Mouse (Mus musculus): Measurements from ENCODE around the gene Zdhhc18. TPM values are rescaled to one million over a fixed set of nuclear protein-coding genes. Genes with fewer than 3 reads are reported as not detected.

The Zdhhc18 gene
- 39.0 and 55.8 TPM in 2 replicates for total RNA-seq (2012; rRNA removed)

- TF ChIP-seq CHD2 (IDR thresholded peaks at IDR 0.05; ENCODE audit: low read depth, low read length) (no peak), ZC3H11A (IDR thresholded peaks at IDR 0.05; ENCODE audit: borderline replicate concordance, low read depth, low read length) (0 out of 2 replicates have a peak, but pooled peaks have one; percentile 8)
- H3K36me3 ChIP-seq (ENCODE audit: control insufficient read depth, insufficient read depth, low read length, poor library complexity, severe bottlenecking), result no peaks in the 10 kb centered on the region
- H3K27ac ChIP-seq (ENCODE audit: insufficient read depth, low read depth, low read length, poor library complexity, severe bottlenecking), result no peak within 1 kb of the TSS
- H3K4me1 ChIP-seq (ENCODE audit: control insufficient read depth in 2 of 2, insufficient read depth in 2 of 2, low read length in 2 of 2, poor library complexity in 1 of 2), result peaks cover 4 to 9% of the 10 kb centered on the region in 2 experiments; a peak in 1 of 4 replicates
- peak within 1 kb of the TSS; percentile 34 to 53 for H3K4me3 ChIP-seq (ENCODE audit: insufficient read depth in 1 of 2, low read depth in 1 of 2, low read length in 2 of 2, poor library complexity in 1 of 2, severe bottlenecking in 1 of 2)
- peak; percentile 90 for DNase-seq (ENCODE audit: low read depth, low spot score)
- in situ Hi-C loops (cut with MboI; ENCODE audit: low sequenced_read_pairs in 2 of 2, unreplicated experiment in 2 of 2), result no loop called here
- no peaks in the 10 kb centered on the region for H3K9me3 ChIP-seq (ENCODE audit: control insufficient read depth, insufficient read depth, low read depth, low read length)
- H3K9ac ChIP-seq (ENCODE audit: insufficient read depth, low read depth, low read length, poor library complexity, severe bottlenecking), result peak within 1 kb of the TSS; percentile 71; the same call in 1 of the 2 replicates
Observed at GRCm38 (mm10) chr4:133649989-133650699, at the start of gene Zdhhc18. TSS of gene Zdhhc18 (minus strand) at chr4:133650154.

- no peak overlapping the region for H3K4me3 ChIP-seq (ENCODE audit: insufficient read depth in 1 of 2, low read depth in 1 of 2, low read length in 2 of 2, poor library complexity in 1 of 2, severe bottlenecking in 1 of 2)
- no peak overlapping the region for H3K9ac ChIP-seq (ENCODE audit: insufficient read depth, low read depth, low read length, poor library complexity, severe bottlenecking)
- DNase-seq (ENCODE audit: low read depth, low spot score), result no peak
- TF ChIP-seq ZNF384 (IDR thresholded peaks at IDR 0.05; ENCODE audit: low read depth, low read length), result no peak
- no peak for TF ChIP-seq MAFK (IDR thresholded peaks at IDR 0.05; ENCODE audit: insufficient read depth, low read depth, low read length)
- TF ChIP-seq CHD2 (IDR thresholded peaks at IDR 0.05; ENCODE audit: low read depth, low read length), result no peak
- no peak for TF ChIP-seq ZC3H11A (IDR thresholded peaks at IDR 0.05; ENCODE audit: borderline replicate concordance, low read depth, low read length)
- no peak for TF ChIP-seq HCFC1 (IDR thresholded peaks at IDR 0.05; ENCODE audit: borderline replicate concordance, insufficient read depth, low read length)
- in situ Hi-C loops (cut with MboI; ENCODE audit: low sequenced_read_pairs in 2 of 2, unreplicated experiment in 2 of 2), result no loop called here
- H3K27ac ChIP-seq (ENCODE audit: insufficient read depth, low read depth, low read length, poor library complexity, severe bottlenecking), result no peak overlapping the region
- peaks cover 63% of the 10 kb centered on the region for H3K36me3 ChIP-seq (ENCODE audit: control insufficient read depth, insufficient read depth, low read length, poor library complexity, severe bottlenecking)
- no peaks in the 10 kb centered on the region for H3K9me3 ChIP-seq (ENCODE audit: control insufficient read depth, insufficient read depth, low read depth, low read length)
- H3K4me1 ChIP-seq (ENCODE audit: control insufficient read depth in 2 of 2, insufficient read depth in 2 of 2, low read length in 2 of 2, poor library complexity in 1 of 2), result no peaks in the 10 kb centered on the region; a peak in 1 of 4 replicates
Observed at GRCm38 (mm10) chr4:133695363-133695762, 45.4 kb upstream of the Zdhhc18 start.

GRCm38 (mm10) chr4:133690252-133690651 is 40.3 kb upstream of the Zdhhc18 start:
- Histone ChIP-seq H3K9ac (ENCODE audit: insufficient read depth, low read depth, low read length, poor library complexity, severe bottlenecking) (no peak overlapping the region), H3K9me3 (ENCODE audit: control insufficient read depth, insufficient read depth, low read depth, low read length) (no peaks in the 10 kb centered on the region), H3K27ac (ENCODE audit: insufficient read depth, low read depth, low read length, poor library complexity, severe bottlenecking) (no peak overlapping the region), H3K4me3 (ENCODE audit: insufficient read depth in 1 of 2, low read depth in 1 of 2, low read length in 2 of 2, poor library complexity in 1 of 2, severe bottlenecking in 1 of 2) (no peak overlapping the region), H3K36me3 (ENCODE audit: control insufficient read depth, insufficient read depth, low read length, poor library complexity, severe bottlenecking) (peaks cover 87% of the 10 kb centered on the region), H3K4me1 (ENCODE audit: control insufficient read depth in 2 of 2, insufficient read depth in 2 of 2, low read length in 2 of 2, poor library complexity in 1 of 2) (peaks cover 0 to 12% of the 10 kb centered on the region in 2 experiments; a peak in 2 of 4 replicates)
- in situ Hi-C loops (cut with MboI; ENCODE audit: low sequenced_read_pairs in 2 of 2, unreplicated experiment in 2 of 2), result no loop called here
- TF ChIP-seq CHD2 (IDR thresholded peaks at IDR 0.05; ENCODE audit: low read depth, low read length) (no peak), HCFC1 (IDR thresholded peaks at IDR 0.05; ENCODE audit: borderline replicate concordance, insufficient read depth, low read length) (no peak), ZC3H11A (IDR thresholded peaks at IDR 0.05; ENCODE audit: borderline replicate concordance, low read depth, low read length) (no peak), ZNF384 (IDR thresholded peaks at IDR 0.05; ENCODE audit: low read depth, low read length) (no peak), MAFK (IDR thresholded peaks at IDR 0.05; ENCODE audit: insufficient read depth, low read depth, low read length) (no peak)
- DNase-seq (ENCODE audit: low read depth, low spot score), result no peak

- peaks cover 0 to 14% of the 10 kb centered on the region in 2 experiments; a peak in 2 of 4 replicates for H3K4me1 ChIP-seq (ENCODE audit: control insufficient read depth in 2 of 2, insufficient read depth in 2 of 2, low read length in 2 of 2, poor library complexity in 1 of 2)
- H3K9me3 ChIP-seq (ENCODE audit: control insufficient read depth, insufficient read depth, low read depth, low read length), result no peaks in the 10 kb centered on the region
- in situ Hi-C loops (cut with MboI; ENCODE audit: low sequenced_read_pairs in 2 of 2, unreplicated experiment in 2 of 2), result no loop called here
- no peak overlapping the region for H3K27ac ChIP-seq (ENCODE audit: insufficient read depth, low read depth, low read length, poor library complexity, severe bottlenecking)
- no peak overlapping the region for H3K9ac ChIP-seq (ENCODE audit: insufficient read depth, low read depth, low read length, poor library complexity, severe bottlenecking)
- no peak for DNase-seq (ENCODE audit: low read depth, low spot score)
- H3K36me3 ChIP-seq (ENCODE audit: control insufficient read depth, insufficient read depth, low read length, poor library complexity, severe bottlenecking), result peaks cover 87% of the 10 kb centered on the region
- no peak overlapping the region for H3K4me3 ChIP-seq (ENCODE audit: insufficient read depth in 1 of 2, low read depth in 1 of 2, low read length in 2 of 2, poor library complexity in 1 of 2, severe bottlenecking in 1 of 2)
- TF ChIP-seq ZC3H11A (IDR thresholded peaks at IDR 0.05; ENCODE audit: borderline replicate concordance, low read depth, low read length) (no peak), MAFK (IDR thresholded peaks at IDR 0.05; ENCODE audit: insufficient read depth, low read depth, low read length) (no peak), HCFC1 (IDR thresholded peaks at IDR 0.05; ENCODE audit: borderline replicate concordance, insufficient read depth, low read length) (no peak), ZNF384 (IDR thresholded peaks at IDR 0.05; ENCODE audit: low read depth, low read length) (no peak), CHD2 (IDR thresholded peaks at IDR 0.05; ENCODE audit: low read depth, low read length) (no peak)
Observed at GRCm38 (mm10) chr4:133688417-133689067, 38.6 kb upstream of the Zdhhc18 start.
